Mouse (Mus musculus) urinary bladder, postnatal 4 days (tissue): Measurements from ENCODE around the gene Qrfpr.
A peak's percentile ranks its signal among the peaks of the same experiment; 100 is the strongest.

Source experiments
- DNase-seq, 2 experiments: peaks; one replicate each; pipeline ENCODE4 v3.0.0; 2021 to 2022; ENCODE audit warnings: low spot score in 2 of 2

The Qrfpr gene

DNA sequence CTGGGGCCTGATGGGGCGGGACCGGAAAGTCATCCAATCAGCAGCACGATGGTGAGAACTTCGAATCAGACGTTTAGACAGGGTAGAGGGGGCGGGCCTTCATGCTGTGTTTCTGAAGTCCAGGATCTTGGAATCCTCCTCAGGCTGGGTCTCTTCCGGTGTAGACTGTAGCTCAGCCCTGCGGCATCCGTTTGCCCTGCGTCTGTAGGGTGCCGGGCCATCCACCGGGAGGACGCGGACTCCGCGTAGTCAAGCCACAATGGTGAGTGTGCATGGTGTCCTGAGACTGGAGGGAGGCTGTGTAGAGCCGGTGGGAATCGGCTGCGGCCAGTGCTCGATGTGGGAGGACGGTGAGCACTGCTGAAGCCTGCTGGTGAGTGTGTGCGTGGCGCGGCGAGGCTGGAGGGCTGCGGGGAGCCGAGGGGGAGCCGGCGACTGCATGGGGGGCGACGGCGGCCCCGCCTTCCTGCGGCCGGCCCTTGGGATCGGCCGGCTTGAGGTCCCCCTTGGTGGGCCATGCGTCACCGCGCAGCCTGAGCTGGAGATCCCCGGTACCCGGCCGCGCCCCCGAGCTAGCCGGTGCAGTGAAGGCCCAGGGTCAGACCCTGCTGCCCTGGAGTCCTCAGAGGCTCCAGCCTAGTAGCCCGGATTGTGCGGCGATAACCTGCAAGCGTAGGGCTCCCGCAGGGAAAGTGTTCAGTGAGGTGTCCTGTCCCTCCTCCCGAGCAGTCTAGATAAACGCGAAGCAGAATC lies 71.0 kb downstream of the Qrfpr start, which contains the start of gene D3Ertd254e:
TSS of gene D3Ertd254e (plus strand) at position 84 of the 753 bp plus-strand sequence.
- peak; percentile 81 to 87 for DNase-seq

DNA sequence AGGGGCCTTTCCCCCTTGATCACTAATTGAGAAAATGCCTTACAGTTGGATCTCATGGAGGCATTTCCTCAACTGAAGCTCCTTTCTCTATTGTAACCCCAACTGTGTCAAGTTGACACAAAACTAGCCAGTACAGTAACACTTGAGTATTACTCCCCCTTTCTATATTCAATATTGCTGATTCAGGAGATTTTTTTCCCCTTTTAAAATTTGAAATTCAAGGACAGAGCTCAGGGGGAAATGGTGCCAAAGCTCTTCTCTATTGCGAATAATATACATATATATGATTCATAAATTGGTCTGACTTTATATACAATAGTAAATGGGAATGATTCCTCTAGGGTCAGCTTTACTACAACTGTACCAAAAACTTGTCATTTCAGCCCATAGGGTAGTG lies 71.6 kb downstream of the Qrfpr start:
- no peak for DNase-seq

DNA sequence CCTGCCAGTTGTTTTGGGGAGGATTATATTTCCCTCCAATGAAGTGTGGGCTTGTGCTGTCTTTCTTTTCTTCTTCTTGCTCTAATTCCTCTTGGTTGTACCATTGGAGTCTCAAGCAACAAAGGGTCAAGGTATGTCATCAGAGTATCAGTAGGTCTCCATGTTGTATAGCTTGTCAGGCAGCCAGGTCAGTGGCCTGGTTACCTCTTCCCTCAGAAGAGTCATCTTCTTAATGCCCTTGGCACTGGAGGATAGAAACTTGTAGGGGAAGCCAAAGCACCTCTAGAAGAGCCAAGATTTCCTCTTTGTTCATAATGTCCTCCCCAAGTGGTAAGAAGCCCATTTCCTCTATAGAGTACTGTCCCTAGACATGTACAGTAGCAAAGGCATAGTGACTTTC lies 83.1 kb downstream of the Qrfpr start:
- no peak for DNase-seq

DNA sequence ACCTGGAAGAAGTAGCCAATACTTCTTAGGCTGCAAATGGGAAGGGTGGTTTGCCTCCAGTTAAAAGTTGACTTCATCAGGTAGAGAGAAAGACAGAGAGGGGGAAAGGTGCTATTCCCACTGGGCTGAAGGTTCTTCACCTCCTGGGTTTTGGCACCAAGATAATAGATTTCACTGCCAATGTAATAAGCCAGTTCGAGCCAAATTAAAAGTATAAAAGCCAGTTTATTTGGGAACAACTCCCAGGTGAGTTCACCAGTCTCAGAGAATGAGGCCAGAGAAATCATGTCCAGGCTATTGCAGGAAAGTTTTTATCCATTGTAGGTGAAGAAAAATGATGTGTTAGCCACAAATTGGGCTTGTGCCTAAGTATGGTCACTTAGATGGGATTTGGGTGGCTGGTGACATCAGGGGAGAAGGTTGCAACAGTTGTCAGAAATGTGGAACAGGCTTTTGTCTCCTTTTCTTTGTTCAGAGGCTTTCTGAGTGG lies 83.9 kb downstream of the Qrfpr start:
- DNase-seq: no peak

DNA sequence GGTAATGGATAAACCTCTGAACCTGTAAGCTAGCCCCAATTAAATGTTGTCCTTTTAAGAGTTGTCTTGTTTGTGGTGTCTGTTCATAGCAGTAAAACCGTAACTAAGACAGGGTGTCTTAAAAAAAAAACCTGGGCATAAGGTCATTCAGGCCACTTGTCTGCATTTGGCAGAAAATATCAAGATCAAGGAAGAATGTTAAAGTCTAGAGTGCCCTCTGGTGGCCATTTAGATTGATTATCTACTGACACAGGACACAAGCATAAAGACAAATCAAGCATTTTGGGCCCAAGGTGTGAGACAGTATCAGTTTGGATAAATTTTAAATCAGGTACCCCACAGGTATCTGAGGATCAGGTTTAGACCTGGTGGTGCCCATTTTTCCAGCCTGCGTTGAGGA lies 84.6 kb downstream of the Qrfpr start:
- no peak for DNase-seq

DNA sequence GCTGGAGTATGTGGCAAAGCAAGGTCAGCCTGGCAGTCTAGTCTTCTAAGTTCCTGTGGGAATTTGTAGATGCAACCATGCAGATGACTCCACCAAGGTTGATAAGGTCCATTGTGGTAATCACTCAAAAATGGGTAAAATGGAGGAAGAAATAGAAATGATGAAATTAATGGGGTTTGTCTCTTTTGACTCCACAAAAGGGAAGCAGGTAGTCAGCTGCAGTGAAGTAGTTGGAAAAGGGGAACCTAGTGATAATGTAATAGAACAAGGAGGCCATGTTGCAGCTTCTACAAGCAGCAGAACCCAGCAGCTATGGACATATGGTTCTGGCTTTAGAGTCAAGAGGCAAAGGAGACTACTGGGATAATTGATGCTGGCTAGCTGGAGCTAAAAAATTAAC lies 86.0 kb downstream of the Qrfpr start:
- DNase-seq: no peak
